Mouse (Mus musculus) gastrocnemius, adult 2 months (tissue): Measurements from ENCODE around the gene Sbno2. TPM values are rescaled to one million over a fixed set of nuclear protein-coding genes. Genes with fewer than 3 reads are reported as not detected.

Experiments
- DNase-seq: peaks from one replicate; pipeline ENCODE4 v3.0.0; 2022
- H3K27ac ChIP-seq: fragments of 200-600 bp; 2 replicates; pipeline ENCODE4 v1.8.1; 2022; ENCODE audit warnings: mild to moderate bottlenecking
- H3K4me3 ChIP-seq: fragments of 200-600 bp; 2 replicates; pipeline ENCODE4 v1.8.1; 2022; ENCODE audit warnings: mild to moderate bottlenecking, moderate library complexity
- CTCF ChIP-seq: fragments of 200-600 bp; IDR thresholded peaks from 2 replicates; pipeline ENCODE4 v1.8.1; 2022; ENCODE audit warnings: antibody characterized with exemption, mild to moderate bottlenecking, moderate library complexity
- intact Hi-C: fragments of 180-260 bp; cut with DNase I; formaldehyde crosslinking; loops from one replicate; pipeline ENCODE4 v1.15.1; 2025
- total RNA-seq, 2 experiments: library from RNA; stranded (reverse); gene quantifications; 2 replicates each; pipeline ENCODE4 v1.2.3; 2021

Gene Sbno2
- total RNA-seq, 2 experiments from 2014 or later = 6.2 to 7.1 TPM

GRCm38 (mm10) chr10:80074813-80075601 is 30.4 kb downstream of the Sbno2 start:
- intact Hi-C loops = loop anchor here (5.0 kb wide), 1 partner anchor 37 kb away; no protein-coding TSS in a partner anchor
- H3K27ac ChIP-seq = peak overlapping the region; percentile 89

GRCm38 (mm10) chr10:80072623-80073489 is 32.5 kb downstream of the Sbno2 start:
- no peak for TF ChIP-seq CTCF
- Histone ChIP-seq H3K4me3 (no peak overlapping the region), H3K27ac (peak overlapping the region; percentile 89)
- intact Hi-C loops = loop anchor here (5.0 kb wide), 1 partner anchor 39 kb away; no protein-coding TSS in a partner anchor
- no peak for DNase-seq

More at GRCm38 (mm10) chr10:80074813-80075601, 30.4 kb downstream of the Sbno2 start:
- TF ChIP-seq CTCF = peak; percentile 47
- DNase-seq = peak; percentile 77
- H3K4me3 ChIP-seq = peak overlapping the region; percentile 68

- intact Hi-C loops = loop anchor here (5.0 kb wide), 1 partner anchor 41 kb away; no protein-coding TSS in a partner anchor
- peak overlapping the region; percentile 28 for H3K4me3 ChIP-seq
- no peak for TF ChIP-seq CTCF
- H3K27ac ChIP-seq = peak overlapping the region; percentile 89
- no peak for DNase-seq
These were observed 33.9 kb downstream of the Sbno2 start for GRCm38 (mm10) chr10:80071516-80071900.

GRCm38 (mm10) chr10:80070837-80071515 is 34.4 kb downstream of the Sbno2 start:
- intact Hi-C loops = loop anchor here (5.0 kb wide), 1 partner anchor 41 kb away; no protein-coding TSS in a partner anchor
- no peak for TF ChIP-seq CTCF
- peak overlapping the region; percentile 28; the same call in 1 of the 2 replicates for H3K4me3 ChIP-seq
- peak overlapping the region; percentile 89 for H3K27ac ChIP-seq
- peak; percentile 91 for DNase-seq

- DNase-seq = no peak
- intact Hi-C loops = loop anchor here (5.0 kb wide), 1 partner anchor 42 kb away; no protein-coding TSS in a partner anchor
- peak overlapping the region; percentile 89 for H3K27ac ChIP-seq
- no peak overlapping the region for H3K4me3 ChIP-seq
- no peak for TF ChIP-seq CTCF
These were observed 35.4 kb downstream of the Sbno2 start for GRCm38 (mm10) chr10:80069948-80070450.

- H3K27ac ChIP-seq = peak overlapping the region; percentile 89; the same call in 1 of the 2 replicates
- intact Hi-C loops = no loop called here
- no peak overlapping the region for H3K4me3 ChIP-seq
- no peak for DNase-seq
- TF ChIP-seq CTCF = no peak
These were observed 36.1 kb downstream of the Sbno2 start for GRCm38 (mm10) chr10:80069251-80069650.

- H3K27ac ChIP-seq = no peak overlapping the region
- TF ChIP-seq CTCF = no peak; the same call in 1 of the 2 replicates
- H3K4me3 ChIP-seq = no peak overlapping the region
- no peak for DNase-seq
- intact Hi-C loops = no loop called here
These were observed 41.3 kb downstream of the Sbno2 start for GRCm38 (mm10) chr10:80063877-80064650.

- no peak overlapping the region for H3K4me3 ChIP-seq
- DNase-seq = no peak
- no peak overlapping the region for H3K27ac ChIP-seq
- TF ChIP-seq CTCF = no peak
- intact Hi-C loops = no loop called here
These were observed 42.3 kb downstream of the Sbno2 start for GRCm38 (mm10) chr10:80063104-80063503.

GRCm38 (mm10) chr10:80057683-80058326 is 47.6 kb downstream of the Sbno2 start:
- intact Hi-C loops = no loop called here
- H3K4me3 ChIP-seq = no peak overlapping the region
- no peak overlapping the region for H3K27ac ChIP-seq
- no peak for TF ChIP-seq CTCF
- no peak for DNase-seq

GRCm38 (mm10) chr10:80056976-80057682 is 48.2 kb downstream of the Sbno2 start:
- no peak for DNase-seq
- intact Hi-C loops = no loop called here
- TF ChIP-seq CTCF = no peak

More at GRCm38 (mm10) chr10:80056976-80057682, 48.2 kb downstream of the Sbno2 start:
- H3K27ac ChIP-seq = no peak overlapping the region
- H3K4me3 ChIP-seq = no peak overlapping the region
